Mouse (Mus musculus) regulatory T cell (primary cell): ENCODE measurements around the gene Ptges2.
"Not testable (repeated sequence)": the region's sequence is repeated elsewhere in the genome, so short reads cannot be mapped to it uniquely, and the experiment has no call there.

Source experiments
- in situ Hi-C: fragments of 300-600 bp; cut with MboI, MseI; formaldehyde crosslinking; loops from one replicate; pipeline ENCODE4 v1.15.1; 2025; ENCODE audit warnings: high pct_unique_total_duplicates

Gene Ptges2

DNA sequence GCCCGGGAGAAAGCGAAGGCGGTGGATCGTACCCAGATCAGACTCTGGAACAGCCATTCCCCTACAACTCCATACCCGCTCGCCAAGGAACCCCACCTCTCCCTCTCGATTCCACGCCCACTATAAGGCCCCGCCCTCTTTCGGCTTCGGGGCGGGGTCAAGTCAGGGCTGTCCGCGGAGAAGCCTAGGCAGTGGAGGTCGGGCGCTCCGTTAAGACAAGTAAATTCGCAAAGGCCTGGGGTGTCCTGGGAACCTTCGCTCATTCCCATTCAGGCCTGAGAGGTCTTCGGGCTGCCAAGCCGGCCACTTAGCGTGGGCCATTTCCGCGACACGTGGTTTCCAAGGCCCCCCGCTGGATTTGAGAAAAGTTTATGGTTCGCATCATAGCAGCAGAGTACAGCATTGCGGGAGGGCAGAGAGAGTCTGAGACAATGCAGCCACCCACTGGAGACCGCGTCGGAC is at the start of gene Ptges2:
Gene Ptges2, plus strand, starts transcription at position 413 of the 462 bp plus-strand sequence.
- in situ Hi-C loops = loop anchor here (5.0 kb wide), 1 partner anchor 172 kb away; no protein-coding TSS in a partner anchor

DNA sequence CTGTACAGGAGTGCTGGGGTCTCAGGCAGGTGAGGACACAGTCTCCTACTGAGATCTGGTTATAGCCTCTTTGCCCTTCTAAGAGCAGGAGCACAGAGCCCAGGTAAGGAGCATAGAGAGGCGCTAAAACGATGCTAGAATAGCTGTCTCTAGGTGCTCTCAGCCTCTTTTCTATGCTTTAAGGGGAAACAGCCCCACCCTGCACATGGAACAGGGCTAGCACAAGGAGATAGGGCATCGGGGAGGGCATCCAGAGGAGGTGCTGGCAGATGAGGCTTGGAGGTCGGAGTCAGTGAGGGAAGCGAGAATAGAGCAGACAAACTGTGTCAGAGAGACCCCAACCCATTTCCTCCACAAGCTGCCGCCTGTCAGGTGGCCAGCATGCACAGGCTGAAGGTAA is 48.7 kb upstream of the Ptges2 start:
- in situ Hi-C loops = no loop called here

DNA sequence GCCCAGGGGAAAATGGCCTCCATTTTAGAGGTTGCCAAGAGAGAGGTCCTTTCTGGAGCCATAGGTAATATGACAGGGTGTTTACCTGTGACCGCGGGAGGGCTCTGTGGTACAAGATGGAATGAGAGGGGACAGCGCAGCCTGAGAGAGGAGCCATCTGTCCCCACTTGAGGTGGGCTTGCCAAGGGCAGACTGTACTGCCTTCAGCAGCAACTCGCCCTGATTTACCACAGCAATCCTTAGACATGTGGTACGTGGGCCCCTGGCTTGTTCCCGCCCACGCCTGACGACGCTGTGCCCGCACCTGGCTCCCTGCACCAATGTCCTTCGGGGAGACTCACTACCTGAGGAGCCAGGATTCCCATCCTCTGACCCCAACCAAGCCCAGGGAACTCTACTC is 47.4 kb upstream of the Ptges2 start:
- in situ Hi-C loops = no loop called here

DNA sequence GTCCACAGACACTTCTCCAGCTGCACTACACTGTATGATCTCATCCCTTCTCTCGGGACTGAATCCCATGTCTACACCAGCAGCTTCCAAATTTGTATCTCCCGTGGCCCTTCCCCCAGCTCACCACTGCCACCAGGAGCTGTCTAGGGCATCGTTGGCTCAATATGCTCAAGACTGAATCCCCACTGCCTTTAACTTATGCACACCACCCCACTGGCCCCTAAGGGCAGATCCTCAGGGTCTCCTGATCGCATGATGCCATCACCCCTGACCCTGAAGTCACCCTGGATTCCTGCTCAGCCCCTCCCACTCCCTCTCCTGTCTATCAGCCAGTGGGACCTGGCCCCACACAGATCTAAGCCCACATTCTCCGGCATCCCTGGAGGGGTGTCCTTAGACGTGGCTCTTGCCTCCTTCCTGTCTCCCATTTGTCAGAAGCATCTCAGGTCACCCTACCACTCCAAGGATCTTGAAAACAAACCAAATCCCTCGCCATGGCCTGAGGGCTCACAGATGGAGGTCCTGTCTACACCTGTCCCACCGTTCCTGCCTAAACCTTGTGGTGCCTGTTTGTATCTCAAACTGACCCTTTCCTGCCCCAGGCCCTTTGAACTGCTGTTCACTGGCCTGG is 46.0 kb upstream of the Ptges2 start:
- in situ Hi-C loops = no loop called here

DNA sequence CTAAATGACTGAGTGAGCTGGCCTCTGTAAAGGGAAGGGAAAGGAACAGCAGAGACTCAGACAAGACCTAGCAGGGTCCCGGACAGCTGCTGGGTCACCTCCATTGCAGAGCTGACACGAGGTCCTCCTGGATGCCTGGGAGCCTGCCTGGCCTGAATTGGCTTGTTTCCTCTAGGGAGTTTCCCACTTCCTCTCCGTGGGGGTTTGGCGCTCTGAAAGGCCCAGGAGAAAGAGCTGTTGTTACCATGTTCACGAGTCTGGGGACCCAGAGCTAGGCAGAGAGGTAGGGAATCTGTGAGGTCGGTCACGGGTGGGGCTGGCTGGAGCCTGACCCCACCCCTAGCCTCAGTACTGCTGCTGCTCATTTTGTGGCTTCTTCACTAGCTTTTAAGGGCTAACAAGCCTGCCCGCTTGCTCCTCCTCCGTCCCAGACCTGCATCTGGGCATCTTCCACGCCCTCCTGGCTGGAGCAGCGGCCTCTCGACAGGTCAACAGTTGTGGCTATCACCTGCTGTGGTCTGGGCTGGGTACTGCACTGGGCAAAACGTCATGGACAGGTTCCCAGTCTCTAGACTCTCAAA is 45.1 kb upstream of the Ptges2 start:
- in situ Hi-C loops = no loop called here

DNA sequence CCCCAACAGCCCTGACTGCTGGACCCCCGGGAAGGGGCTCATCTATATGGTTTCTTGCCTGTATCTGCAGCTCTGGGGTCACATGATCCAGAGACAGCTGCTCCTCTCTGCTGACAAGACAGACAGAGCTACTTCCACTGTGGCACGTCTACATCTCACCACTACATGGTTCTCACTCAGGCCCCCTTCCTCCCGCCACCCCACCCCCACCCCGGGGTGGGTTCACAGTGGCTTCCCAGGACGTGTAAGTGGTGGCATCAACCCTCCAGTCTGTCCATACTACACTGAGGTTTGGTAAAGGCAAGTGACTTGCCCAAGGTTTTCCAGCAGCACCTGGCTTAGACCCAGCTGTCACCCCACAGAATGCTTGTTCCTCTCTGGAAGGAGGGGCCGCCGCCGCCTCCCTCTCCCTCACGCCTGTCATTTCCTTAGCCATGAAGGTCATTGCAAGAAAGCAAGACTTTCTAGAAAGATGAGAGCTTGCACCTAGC is 44.2 kb upstream of the Ptges2 start:
- in situ Hi-C loops = no loop called here

DNA sequence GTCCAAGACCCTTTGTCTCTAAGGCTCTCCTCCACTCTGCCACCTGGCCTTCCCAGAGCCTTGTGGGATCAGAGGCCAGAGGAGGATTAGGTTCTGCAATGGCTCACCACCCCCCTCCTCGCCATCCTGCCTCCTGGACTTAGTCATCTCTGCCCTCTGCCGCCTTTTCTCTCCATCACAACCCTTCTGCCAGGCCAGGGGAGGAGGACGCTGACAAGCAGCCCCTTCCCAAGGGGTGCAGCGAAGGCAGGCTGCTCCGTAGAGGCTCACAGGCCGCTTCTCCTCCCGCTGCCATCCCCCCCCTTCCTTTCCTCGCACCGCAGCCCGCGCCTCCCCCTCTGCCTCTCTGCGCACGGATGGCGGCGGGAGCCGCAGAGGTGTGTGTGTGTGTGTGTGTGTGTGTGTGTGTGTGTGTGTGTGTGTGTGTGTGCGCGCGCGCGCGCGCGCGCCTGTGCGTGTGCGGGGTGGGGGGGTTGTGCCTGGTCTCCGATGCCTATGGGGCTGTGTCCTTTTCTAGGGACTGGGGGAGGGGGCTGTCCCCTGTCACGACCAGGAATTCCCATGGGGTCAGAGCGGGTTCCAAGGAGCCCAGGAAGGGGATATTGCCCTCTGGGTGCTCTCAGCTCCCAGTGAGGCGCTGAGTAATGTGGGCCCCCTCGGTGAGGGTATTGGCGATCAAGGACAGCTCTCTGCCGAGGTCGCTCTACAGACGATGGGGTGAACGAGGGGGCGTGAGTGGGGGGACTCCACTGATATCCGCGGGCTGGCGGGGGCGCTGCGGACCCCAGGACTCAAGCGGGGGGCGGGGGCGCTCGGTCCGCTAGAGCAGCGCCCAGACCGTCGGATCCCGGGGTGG is 43.3 kb upstream of the Ptges2 start, which contains the start of gene Ciz1:
Gene Ciz1, plus strand, starts transcription at position 177 of the 856 bp plus-strand sequence.
- in situ Hi-C loops = no loop called here

DNA sequence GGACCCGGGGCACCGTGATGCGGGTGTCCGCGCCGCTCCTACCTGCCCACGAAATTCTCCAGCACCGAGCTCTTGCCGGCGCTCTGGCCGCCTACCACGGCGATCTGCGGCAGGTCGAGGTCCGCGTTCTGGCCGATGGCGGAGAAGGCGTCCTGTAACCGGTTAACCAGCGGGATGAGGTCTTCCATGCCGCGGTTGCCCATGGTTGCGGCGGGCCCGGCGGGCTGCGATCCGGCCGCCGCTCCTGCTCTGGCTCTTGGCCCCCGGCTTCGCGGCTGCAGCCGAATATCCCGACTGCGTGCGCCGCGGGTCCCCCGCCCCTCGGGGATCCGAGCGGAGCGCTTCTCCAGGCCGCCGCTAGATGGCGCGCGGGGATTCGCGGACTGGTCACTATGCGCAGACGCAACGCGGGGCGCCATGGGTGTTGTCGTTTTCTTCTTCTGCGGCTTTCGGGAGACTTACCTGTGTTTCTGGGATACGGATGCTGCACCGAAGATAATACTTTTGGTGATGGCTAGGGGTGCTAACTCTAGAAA is 42.6 kb upstream of the Ptges2 start, which contains the start of gene Dnm1:
Gene Dnm1, minus strand, starts transcription at position 332 of the 536 bp plus-strand sequence.
- in situ Hi-C loops = no loop called here

DNA sequence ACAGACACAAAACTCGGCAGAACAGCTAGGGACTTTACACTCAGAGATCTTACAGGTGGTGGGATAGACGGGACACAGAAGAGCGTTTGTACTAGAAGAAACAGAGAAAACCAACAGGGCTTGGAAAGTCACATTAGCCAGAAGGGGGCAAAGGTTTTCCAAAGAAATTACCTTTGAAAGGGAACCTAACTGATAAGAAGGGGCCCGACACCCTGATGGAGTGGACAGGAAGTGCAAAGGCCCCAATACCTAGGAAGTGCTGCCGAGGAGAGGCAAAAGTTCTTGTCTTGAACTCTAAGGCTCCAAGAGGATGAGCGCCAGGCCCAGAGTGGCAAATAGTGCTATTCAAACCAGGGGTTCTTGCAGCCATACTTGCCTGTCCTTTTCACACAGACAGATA is 41.9 kb upstream of the Ptges2 start:
- in situ Hi-C loops = no loop called here

DNA sequence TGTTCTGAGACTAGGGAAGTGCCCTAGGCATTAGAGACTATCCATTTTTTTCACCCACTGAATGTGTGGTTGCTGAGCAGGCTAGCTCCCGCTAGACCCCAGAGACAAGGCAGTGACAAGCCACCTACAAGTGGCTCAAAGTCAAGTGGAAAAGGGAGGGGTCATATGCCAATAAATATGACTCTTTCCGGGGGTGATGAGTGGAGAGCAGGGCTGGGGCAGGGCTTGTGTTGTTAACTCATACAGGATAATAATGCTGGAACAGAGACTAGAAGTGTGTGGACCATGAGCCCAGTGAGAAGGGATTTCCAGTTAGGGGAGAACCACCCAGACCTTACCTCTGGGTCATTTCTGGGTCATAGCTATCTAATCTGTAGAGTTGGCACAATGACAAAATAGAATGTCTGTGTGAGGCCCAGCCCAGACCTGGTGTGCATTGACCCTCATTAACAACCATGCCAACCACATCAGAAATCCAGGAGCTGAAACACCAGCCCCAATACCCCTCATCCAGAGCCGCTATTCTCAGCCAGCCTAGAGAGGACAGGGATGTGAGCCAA is 41.3 kb upstream of the Ptges2 start:
- in situ Hi-C loops = no loop called here

DNA sequence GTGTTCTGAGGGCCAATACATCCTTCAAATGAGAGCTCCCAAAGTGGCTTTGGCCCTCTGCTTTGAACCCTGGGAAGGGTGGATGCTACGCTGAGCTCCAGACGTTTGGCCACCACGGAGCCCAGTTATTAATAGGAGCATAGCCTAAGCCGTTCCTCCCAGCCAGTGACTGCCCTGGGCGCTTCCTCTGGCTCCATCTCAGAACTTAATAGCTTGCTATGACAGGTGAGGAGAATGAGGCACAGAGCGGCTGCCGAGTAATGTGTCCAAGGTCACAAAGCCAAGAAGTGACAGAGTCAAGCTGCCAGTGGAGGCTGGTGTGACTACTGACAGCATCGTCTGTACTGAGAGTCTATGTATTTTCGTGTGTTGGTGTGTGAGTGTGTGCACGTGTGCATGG is 39.5 kb upstream of the Ptges2 start:
- in situ Hi-C loops = no loop called here

DNA sequence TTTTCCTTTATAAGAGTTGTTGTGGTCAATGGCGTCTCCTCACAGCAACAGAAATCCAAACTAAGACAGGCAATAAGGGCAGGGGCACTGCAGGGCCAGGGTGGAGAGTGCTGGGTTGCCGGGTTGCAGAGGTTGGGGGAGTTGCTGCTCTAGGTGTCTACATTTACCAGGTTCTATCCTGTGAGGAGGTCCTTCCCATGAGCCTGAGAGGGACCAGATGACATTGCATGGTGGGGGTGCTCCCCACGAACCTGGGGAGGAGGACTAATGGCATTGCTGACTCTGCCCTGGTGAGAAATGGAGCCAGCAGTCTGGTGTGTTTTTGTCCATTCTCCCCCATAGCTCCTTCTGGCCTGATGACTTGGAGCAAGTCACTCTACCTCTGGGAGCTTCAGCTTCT is 38.0 kb upstream of the Ptges2 start:
- in situ Hi-C loops = no loop called here

DNA sequence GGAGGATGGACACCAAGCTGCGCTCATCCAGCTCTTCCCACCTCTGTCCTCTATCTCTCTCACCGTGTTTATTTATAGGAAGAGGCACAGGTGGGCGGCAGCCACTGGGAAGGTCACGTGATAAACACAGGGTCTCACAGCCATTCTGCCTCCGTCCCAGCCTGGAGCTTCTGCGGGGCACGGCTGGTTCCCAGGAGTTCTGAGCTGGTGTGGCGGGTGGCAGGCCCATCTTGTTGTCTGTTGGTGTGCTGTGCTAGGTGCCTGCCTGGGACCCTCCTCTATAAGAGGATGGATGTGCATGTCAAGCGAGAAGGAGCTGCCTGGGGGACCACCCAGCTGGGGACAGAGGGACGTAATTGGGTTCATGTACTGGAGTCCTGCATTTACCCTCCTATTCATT is 37.3 kb upstream of the Ptges2 start:
- in situ Hi-C loops = no loop called here

DNA sequence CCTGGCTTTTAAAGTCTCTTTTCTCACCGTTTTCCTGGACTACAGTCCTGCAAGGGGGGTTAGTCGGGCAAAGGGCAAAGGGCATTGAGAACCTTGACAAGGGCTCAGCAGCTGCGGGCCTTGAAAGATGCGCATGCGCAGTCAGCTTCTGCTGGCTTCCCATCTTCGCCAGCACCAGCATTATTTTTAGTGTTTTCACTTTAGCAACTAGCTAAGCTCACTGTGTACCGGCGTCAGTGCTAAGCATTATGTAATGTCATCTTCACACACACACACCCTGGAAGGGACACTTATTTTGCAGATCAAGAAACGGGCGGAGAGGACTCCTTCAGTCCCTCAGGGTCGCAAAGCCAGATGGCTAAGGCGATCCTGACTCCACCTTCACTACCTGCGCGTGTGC is 35.0 kb upstream of the Ptges2 start:
- in situ Hi-C loops = no loop called here

DNA sequence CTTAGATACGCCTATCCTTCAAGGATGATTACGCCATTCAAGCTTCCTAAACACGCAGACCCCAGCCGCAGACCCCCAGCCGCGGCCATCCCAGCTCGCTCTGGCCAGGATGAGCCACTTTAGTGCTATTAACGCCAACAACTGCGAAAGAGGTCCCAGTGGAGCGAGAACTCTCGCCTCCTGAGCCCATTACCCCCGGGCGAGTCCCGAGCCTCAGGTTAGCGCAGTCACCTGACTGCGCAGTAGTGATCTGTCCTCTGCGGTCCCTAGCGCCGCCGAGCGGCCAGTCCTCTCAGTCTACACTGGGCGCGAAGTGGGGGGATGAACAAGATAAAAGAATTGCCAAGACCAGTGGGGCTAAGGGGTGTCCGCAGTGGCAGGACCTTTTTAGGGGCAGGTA is 34.3 kb upstream of the Ptges2 start:
- in situ Hi-C loops = no loop called here

DNA sequence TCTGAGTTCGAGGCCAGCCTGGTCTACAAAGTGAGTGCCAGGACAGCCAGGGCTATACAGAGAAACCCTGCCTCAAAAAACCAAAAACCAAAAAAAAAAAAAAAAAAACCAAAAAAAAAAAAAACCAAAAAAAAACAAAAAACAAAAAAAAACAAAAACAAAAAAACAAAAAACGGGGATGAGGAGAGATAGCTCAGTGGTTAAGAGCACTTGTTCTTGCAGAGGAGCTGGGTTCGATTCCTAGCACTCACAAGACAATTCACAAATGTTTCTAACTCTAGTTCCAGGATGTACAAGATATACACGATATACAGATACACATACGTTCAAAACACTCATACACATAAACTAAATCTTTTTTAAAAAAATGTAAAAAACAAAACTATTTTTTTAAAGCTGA is 33.4 kb upstream of the Ptges2 start:
- in situ Hi-C loops = not testable (repeated sequence)

DNA sequence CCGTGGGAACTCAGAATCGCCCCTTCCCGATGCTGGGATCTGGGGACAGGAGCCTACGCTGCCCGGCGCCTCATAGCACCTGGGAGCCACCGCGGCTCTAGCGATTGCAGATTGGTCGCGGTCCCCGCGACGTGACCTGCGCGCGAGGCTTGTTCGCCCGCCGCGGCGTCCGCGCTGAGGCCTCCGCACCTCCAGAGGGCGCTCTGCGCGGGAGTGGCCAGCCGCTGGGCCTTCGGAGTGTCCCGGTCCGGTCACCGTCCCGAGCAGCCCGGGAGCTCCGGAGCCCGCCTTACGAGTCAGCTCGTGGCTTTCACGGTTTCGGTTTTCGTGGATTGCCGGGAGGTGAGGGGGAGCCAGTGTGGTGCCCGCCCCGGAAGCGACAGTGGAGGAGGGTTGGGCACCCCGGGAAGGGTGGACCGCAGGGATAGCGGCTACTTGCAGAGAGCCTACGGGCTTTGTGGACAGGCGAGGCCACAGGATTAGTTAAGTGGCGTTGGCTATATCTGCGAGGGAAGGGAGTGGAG is 32.8 kb upstream of the Ptges2 start:
- in situ Hi-C loops = no loop called here

DNA sequence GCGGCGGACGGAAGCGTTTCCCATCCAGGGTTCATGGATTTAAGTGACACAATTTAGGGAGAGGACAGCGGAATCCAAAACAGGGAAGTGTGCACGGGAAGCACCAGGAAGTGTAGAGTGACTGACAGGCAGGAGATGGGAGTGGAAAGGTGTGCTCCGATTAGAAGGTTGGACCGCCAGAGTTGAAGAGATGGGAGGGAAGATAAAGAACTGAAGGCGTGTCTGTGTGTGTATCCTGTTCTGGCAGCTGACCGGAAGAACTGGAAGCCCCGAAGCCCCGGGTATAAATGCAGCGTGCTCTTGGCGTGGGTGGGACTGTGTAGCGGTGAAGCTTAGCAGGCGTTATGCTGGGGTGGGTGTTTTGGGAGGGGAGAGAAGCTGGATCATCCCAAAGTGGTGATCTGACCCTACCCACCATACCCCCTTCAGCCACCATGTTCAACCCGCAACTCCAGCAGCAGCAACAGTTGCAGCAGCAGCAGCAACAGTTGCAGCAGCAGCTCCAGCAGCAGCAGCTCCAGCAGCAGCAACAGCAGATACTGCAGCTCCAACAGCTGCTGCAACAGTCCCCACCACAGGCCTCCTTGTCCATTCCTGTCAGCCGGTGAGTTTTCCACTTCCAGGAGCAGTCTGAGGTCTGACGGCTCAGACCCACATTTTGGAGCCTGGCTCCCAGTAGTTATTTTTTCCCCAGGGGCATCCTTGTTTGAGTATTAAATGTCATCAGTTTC is 32.2 kb upstream of the Ptges2 start:
- in situ Hi-C loops = no loop called here

DNA sequence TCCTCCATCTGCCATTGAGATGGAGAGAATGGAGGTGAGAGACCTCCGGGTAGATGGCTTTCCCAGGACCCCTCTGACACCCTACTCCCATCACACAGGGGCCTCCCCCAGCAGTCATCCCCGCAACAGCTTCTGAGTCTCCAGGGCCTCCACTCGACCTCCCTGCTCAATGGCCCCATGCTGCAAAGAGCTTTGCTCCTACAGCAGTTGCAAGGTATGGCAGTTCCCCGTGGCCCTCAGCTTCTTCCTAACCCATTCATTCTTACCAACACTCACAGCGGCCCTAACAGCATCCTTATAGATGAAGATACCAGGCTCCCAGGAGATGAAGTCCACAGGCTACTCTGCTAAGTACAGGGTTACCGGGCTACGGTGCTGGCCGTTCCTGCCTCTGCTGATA is 31.6 kb upstream of the Ptges2 start:
- in situ Hi-C loops = no loop called here

DNA sequence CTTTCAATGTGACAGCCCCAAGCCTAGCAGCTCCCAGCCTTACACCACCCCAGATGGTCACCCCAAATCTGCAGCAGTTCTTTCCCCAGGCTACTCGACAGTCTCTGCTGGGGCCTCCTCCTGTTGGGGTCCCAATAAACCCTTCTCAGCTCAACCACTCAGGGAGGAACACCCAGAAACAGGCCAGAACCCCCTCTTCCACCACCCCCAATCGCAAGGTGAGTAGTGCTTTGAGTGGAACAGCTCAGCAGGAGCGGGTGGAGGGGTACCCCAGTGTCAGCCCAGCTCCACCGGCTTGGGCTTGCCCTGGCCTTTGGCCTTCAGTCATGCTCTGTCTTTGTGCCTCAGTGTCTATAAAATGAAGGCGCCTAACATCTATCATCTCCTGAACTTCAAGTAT is 28.4 kb upstream of the Ptges2 start:
- in situ Hi-C loops = no loop called here

DNA sequence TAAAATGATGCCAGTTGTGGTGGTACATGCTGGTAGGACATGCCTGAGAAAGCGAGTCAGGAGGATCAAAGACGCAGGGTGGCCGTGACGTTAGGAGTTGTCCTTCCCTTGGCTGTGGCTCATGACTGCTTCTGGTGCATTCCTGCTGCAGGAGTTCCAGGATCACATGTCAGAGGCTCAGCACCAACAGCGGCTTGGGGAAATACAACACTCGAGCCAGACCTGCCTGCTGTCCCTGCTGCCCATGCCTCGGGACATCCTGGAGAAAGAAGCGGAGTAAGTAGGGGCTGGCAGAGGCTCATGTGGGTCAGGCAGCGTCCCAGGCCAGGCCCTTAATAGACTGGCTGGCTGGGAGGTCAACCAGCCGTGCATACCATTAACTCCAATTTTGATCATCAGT is 21.5 kb upstream of the Ptges2 start:
- in situ Hi-C loops = no loop called here
